Mouse (Mus musculus): ENCODE measurements around the gene Ankrd2. TPM values are rescaled to one million over a fixed set of nuclear protein-coding genes. Genes with fewer than 3 reads are reported as not detected.

The Ankrd2 gene
- polyA plus RNA-seq, 1 experiment from 2014 or later = 0.36 TPM

GRCm38 (mm10) chr19:42016840-42017239 lies 19.0 kb upstream of the Ankrd2 start:
- H3K4me1 ChIP-seq = 0 out of 2 replicates have a peak, but pooled peaks cover 9% of the 10 kb centered on the region
- 50% methylated on average over 5 of the region's 5 CpGs for WGBS
- ATAC-seq (replicated peaks) = no peak

GRCm38 (mm10) chr19:42017399-42018247 lies 18.2 kb upstream of the Ankrd2 start:
- H3K9me3 ChIP-seq = no peaks in the 10 kb centered on the region
- no peak overlapping the region for H3K4me2 ChIP-seq (replicated peaks)
- H3K36me3 ChIP-seq = no peaks in the 10 kb centered on the region
- H3K4me1 ChIP-seq = 0 out of 2 replicates have a peak, but pooled peaks cover 9% of the 10 kb centered on the region
- no peaks in the 10 kb centered on the region for H3K27me3 ChIP-seq
- no peak overlapping the region for H3K27ac ChIP-seq (replicated peaks)
- no peak overlapping the region for H3K9ac ChIP-seq (replicated peaks)
- WGBS = 79% methylated on average over 8 of the region's 8 CpGs
- no peak overlapping the region for H3K4me3 ChIP-seq
- no peak for ATAC-seq (replicated peaks)

More at GRCm38 (mm10) chr19:42016840-42017239, 19.0 kb upstream of the Ankrd2 start:
- Histone ChIP-seq H3K9me3 (no peaks in the 10 kb centered on the region), H3K27me3 (no peaks in the 10 kb centered on the region), H3K36me3 (no peaks in the 10 kb centered on the region), H3K27ac (replicated peaks) (no peak overlapping the region), H3K4me3 (no peak overlapping the region), H3K9ac (replicated peaks) (no peak overlapping the region), H3K4me2 (replicated peaks) (no peak overlapping the region)

GRCm38 (mm10) chr19:42019011-42019522 lies 16.7 kb upstream of the Ankrd2 start:
- ATAC-seq (replicated peaks) = no peak
- Histone ChIP-seq H3K27me3 (no peaks in the 10 kb centered on the region), H3K4me3 (no peak overlapping the region), H3K4me2 (replicated peaks) (no peak overlapping the region), H3K9ac (replicated peaks) (no peak overlapping the region), H3K9me3 (no peaks in the 10 kb centered on the region), H3K36me3 (no peaks in the 10 kb centered on the region), H3K27ac (replicated peaks) (no peak overlapping the region), H3K4me1 (0 out of 2 replicates have a peak, but pooled peaks cover 9% of the 10 kb centered on the region)
- WGBS = 32% methylated on average over 4 of the region's 4 CpGs

GRCm38 (mm10) chr19:42021681-42022541 lies 13.9 kb upstream of the Ankrd2 start:
- 0 out of 2 replicates have a peak, but pooled peaks cover 6% of the 10 kb centered on the region for H3K4me1 ChIP-seq
- H3K9me3 ChIP-seq = no peaks in the 10 kb centered on the region
- H3K4me2 ChIP-seq (replicated peaks) = no peak overlapping the region
- no peak for ATAC-seq (replicated peaks)
- H3K36me3 ChIP-seq = no peaks in the 10 kb centered on the region
- H3K27ac ChIP-seq (replicated peaks) = no peak overlapping the region
- H3K27me3 ChIP-seq = no peaks in the 10 kb centered on the region
- 77% methylated on average over 10 of the region's 10 CpGs for WGBS
- no peak overlapping the region for H3K9ac ChIP-seq (replicated peaks)
- H3K4me3 ChIP-seq = no peak overlapping the region

GRCm38 (mm10) chr19:42022542-42022848 lies 13.3 kb upstream of the Ankrd2 start:
- Histone ChIP-seq H3K4me3 (no peak overlapping the region), H3K4me1 (0 out of 2 replicates have a peak, but pooled peaks cover 2% of the 10 kb centered on the region), H3K36me3 (no peaks in the 10 kb centered on the region), H3K27me3 (no peaks in the 10 kb centered on the region), H3K9me3 (no peaks in the 10 kb centered on the region), H3K27ac (replicated peaks) (no peak overlapping the region), H3K4me2 (replicated peaks) (no peak overlapping the region), H3K9ac (replicated peaks) (no peak overlapping the region)
- 77% methylated on average over 2 of the region's 2 CpGs for WGBS
- ATAC-seq (replicated peaks) = no peak

GRCm38 (mm10) chr19:42026158-42026557 lies 9.6 kb upstream of the Ankrd2 start:
- no peak; the same call in 1 of the 2 replicates for ATAC-seq (replicated peaks)
- Histone ChIP-seq H3K27ac (replicated peaks) (no peak overlapping the region), H3K27me3 (no peaks in the 10 kb centered on the region), H3K4me2 (replicated peaks) (no peak overlapping the region), H3K36me3 (no peaks in the 10 kb centered on the region), H3K9me3 (no peaks in the 10 kb centered on the region), H3K4me3 (no peak overlapping the region), H3K9ac (replicated peaks) (no peak overlapping the region), H3K4me1 (no peaks in the 10 kb centered on the region)
- WGBS = 4% methylated on average over 5 of the region's 5 CpGs

GRCm38 (mm10) chr19:42031112-42031511 lies 4.7 kb upstream of the Ankrd2 start:
- H3K27ac ChIP-seq (replicated peaks) = no peak overlapping the region
- no peaks in the 10 kb centered on the region for H3K9me3 ChIP-seq
- no peak overlapping the region for H3K4me3 ChIP-seq
- no peak for ATAC-seq (replicated peaks)
- H3K36me3 ChIP-seq = no peaks in the 10 kb centered on the region
- WGBS = 87% methylated on average over 5 of the region's 5 CpGs
- H3K27me3 ChIP-seq = no peaks in the 10 kb centered on the region
- H3K4me1 ChIP-seq = 0 out of 2 replicates have a peak, but pooled peaks cover 4% of the 10 kb centered on the region
- no peak overlapping the region for H3K4me2 ChIP-seq (replicated peaks)
- no peak overlapping the region for H3K9ac ChIP-seq (replicated peaks)

GRCm38 (mm10) chr19:42033611-42034010 lies 2.2 kb upstream of the Ankrd2 start:
- Histone ChIP-seq H3K9me3 (no peaks in the 10 kb centered on the region), H3K9ac (replicated peaks) (no peak overlapping the region), H3K4me2 (replicated peaks) (no peak overlapping the region), H3K4me1 (0 out of 2 replicates have a peak, but pooled peaks cover 4% of the 10 kb centered on the region), H3K36me3 (no peaks in the 10 kb centered on the region), H3K4me3 (no peak overlapping the region), H3K27ac (replicated peaks) (no peak overlapping the region), H3K27me3 (no peaks in the 10 kb centered on the region)
- 73% methylated on average over 14 of the region's 14 CpGs for WGBS
- no peak for ATAC-seq (replicated peaks)

GRCm38 (mm10) chr19:42034146-42034775 lies 1.5 kb upstream of the Ankrd2 start:
- no peak overlapping the region for H3K4me3 ChIP-seq
- WGBS = 66% methylated on average over 9 of the region's 9 CpGs
- H3K9ac ChIP-seq (replicated peaks) = no peak overlapping the region
- no peak for ATAC-seq (replicated peaks)
- H3K4me2 ChIP-seq (replicated peaks) = no peak overlapping the region
- H3K36me3 ChIP-seq = no peaks in the 10 kb centered on the region
- H3K9me3 ChIP-seq = no peaks in the 10 kb centered on the region
- no peaks in the 10 kb centered on the region for H3K27me3 ChIP-seq
- H3K27ac ChIP-seq (replicated peaks) = no peak overlapping the region
- H3K4me1 ChIP-seq = 0 out of 2 replicates have a peak, but pooled peaks cover 4% of the 10 kb centered on the region

GRCm38 (mm10) chr19:42034881-42035455 lies 832 bp upstream of the Ankrd2 start:
- 0 out of 2 replicates have a peak, but pooled peaks cover 4% of the 10 kb centered on the region for H3K4me1 ChIP-seq
- 63% methylated on average over 11 of the region's 11 CpGs for WGBS
- no peaks in the 10 kb centered on the region for H3K9me3 ChIP-seq
- no peak overlapping the region for H3K4me3 ChIP-seq
- no peak for ATAC-seq (replicated peaks)
- H3K27me3 ChIP-seq = no peaks in the 10 kb centered on the region
- H3K36me3 ChIP-seq = no peaks in the 10 kb centered on the region
- H3K4me2 ChIP-seq (replicated peaks) = no peak overlapping the region
- H3K9ac ChIP-seq (replicated peaks) = no peak overlapping the region
- no peak overlapping the region for H3K27ac ChIP-seq (replicated peaks)

GRCm38 (mm10) chr19:42036357-42036756 lies 557 bp downstream of the Ankrd2 start:
- 0 out of 2 replicates have a peak, but pooled peaks cover 4% of the 10 kb centered on the region for H3K4me1 ChIP-seq
- ATAC-seq (replicated peaks) = no peak
- H3K27me3 ChIP-seq = no peaks in the 10 kb centered on the region
- no peaks in the 10 kb centered on the region for H3K9me3 ChIP-seq
- no peak overlapping the region for H3K27ac ChIP-seq (replicated peaks)
- 58% methylated on average over 3 of the region's 3 CpGs for WGBS
- H3K4me3 ChIP-seq = no peak overlapping the region
- H3K4me2 ChIP-seq (replicated peaks) = no peak overlapping the region
- no peak overlapping the region for H3K9ac ChIP-seq (replicated peaks)
- no peaks in the 10 kb centered on the region for H3K36me3 ChIP-seq

Data from forebrain, embryonic 15.5 days (tissue).